Mouse (Mus musculus): ENCODE results near the gene Kbtbd8.

The Kbtbd8 gene

GRCm38 (mm10) chr6:95116946-95117345, at the start of gene Kbtbd8:
Gene Kbtbd8 (plus strand): TSS chr6:95117240.
- DNase-seq, result peak; percentile 31

GRCm38 (mm10) chr6:95069753-95070152, 47.3 kb upstream of the Kbtbd8 start:
- DNase-seq, result no peak

- DNase-seq, result no peak
These were observed 31.8 kb upstream of the Kbtbd8 start for GRCm38 (mm10) chr6:95085276-95085675.

- no peak for DNase-seq
These were observed 29.7 kb upstream of the Kbtbd8 start for GRCm38 (mm10) chr6:95087154-95087846.

GRCm38 (mm10) chr6:95088075-95088474, 29.0 kb upstream of the Kbtbd8 start:
- peak; percentile 2 for DNase-seq

GRCm38 (mm10) chr6:95094695-95095094, 22.3 kb upstream of the Kbtbd8 start:
- DNase-seq, result no peak

GRCm38 (mm10) chr6:95098366-95099109, 18.5 kb upstream of the Kbtbd8 start:
- peak; percentile 84 for DNase-seq

- no peak for DNase-seq
These were observed 13.3 kb upstream of the Kbtbd8 start for GRCm38 (mm10) chr6:95103706-95104105.

- DNase-seq, result no peak
These were observed 8.6 kb upstream of the Kbtbd8 start for GRCm38 (mm10) chr6:95108437-95108836.

- DNase-seq, result no peak
These were observed 7.2 kb upstream of the Kbtbd8 start for GRCm38 (mm10) chr6:95109691-95110450.

GRCm38 (mm10) chr6:95112015-95112414, 5.0 kb upstream of the Kbtbd8 start:
- DNase-seq, result no peak

- DNase-seq, result no peak
These were observed 527 bp upstream of the Kbtbd8 start for GRCm38 (mm10) chr6:95116513-95116912.

GRCm38 (mm10) chr6:95117614-95118541, 838 bp downstream of the Kbtbd8 start:
- peak; percentile 98 for DNase-seq

- DNase-seq, result no peak
These were observed 2.3 kb downstream of the Kbtbd8 start for GRCm38 (mm10) chr6:95119389-95119788.

GRCm38 (mm10) chr6:95149931-95150534, 33.0 kb downstream of the Kbtbd8 start:
- DNase-seq, result no peak

GRCm38 (mm10) chr6:95150885-95151284, 33.8 kb downstream of the Kbtbd8 start:
- no peak for DNase-seq

GRCm38 (mm10) chr6:95151563-95151962, 34.5 kb downstream of the Kbtbd8 start:
- no peak for DNase-seq

GRCm38 (mm10) chr6:95163965-95164364, 46.9 kb downstream of the Kbtbd8 start:
- peak; percentile 31 for DNase-seq

- DNase-seq, result no peak
These were observed 48.6 kb downstream of the Kbtbd8 start for GRCm38 (mm10) chr6:95165630-95166029.

- DNase-seq, result no peak
These were observed 50.7 kb downstream of the Kbtbd8 start for GRCm38 (mm10) chr6:95167668-95168227.

- no peak for DNase-seq
These were observed 52.4 kb downstream of the Kbtbd8 start for GRCm38 (mm10) chr6:95169411-95169810.

Data from lung, postnatal 36 days (tissue).